Mouse (Mus musculus) erythroid progenitor cell, adult 5-6 weeks (primary cell): ENCODE results near the gene Gm3625. TPM values are rescaled to one million over a fixed set of nuclear protein-coding genes. Genes with fewer than 3 reads are reported as not detected.

Experiments
- ATAC-seq: replicated peaks from 2 replicates; pipeline ENCODE4 v1.8.0; 2016; ENCODE audit warnings: moderate number of reproducible peaks, mild to moderate bottlenecking, moderate TSS enrichment, inconsistent platforms; ENCODE audit not compliant: poor library complexity, low FRiP score, severe bottlenecking
- total RNA-seq, 2 experiments: library from RNA; stranded (forward) in 1 of 2; stranded (reverse) in 1 of 2; fragments of 150-400 nt in 1 of 2; fragments of 186-747, 209-891 nt in 1 of 2; gene quantifications; 2 replicates each; pipeline versions ENCODE4 v1.2.3 to v1.2.4; 2015 to 2017; ENCODE audit warnings: low replicate concordance in 2 of 2

Gene Gm3625
- total RNA-seq (2015; ENCODE audit: low replicate concordance), result not detected in 2 replicates
- not detected in 2 replicates for total RNA-seq (2017; ENCODE audit: low replicate concordance)

GRCm38 (mm10) chr12:4592541-4593165 is at the start of gene Gm3625, which contains the start of gene Itsn2:
Gene Gm3625 (minus strand): TSS chr12:4592927.
Gene Itsn2 (plus strand): TSS chr12:4592638.
- ATAC-seq, result peak; percentile 91

GRCm38 (mm10) chr12:4640737-4641136 is 48.0 kb upstream of the Gm3625 start:
- ATAC-seq, result no peak

GRCm38 (mm10) chr12:4638438-4638837 is 45.7 kb upstream of the Gm3625 start:
- no peak for ATAC-seq

GRCm38 (mm10) chr12:4632957-4633356 is 40.2 kb upstream of the Gm3625 start:
- no peak for ATAC-seq

- ATAC-seq, result no peak
These were observed 31.5 kb upstream of the Gm3625 start for GRCm38 (mm10) chr12:4624201-4624600.

GRCm38 (mm10) chr12:4614722-4615121 is 22.0 kb upstream of the Gm3625 start:
- ATAC-seq, result no peak

GRCm38 (mm10) chr12:4606625-4607024 is 13.9 kb upstream of the Gm3625 start:
- no peak for ATAC-seq

- no peak for ATAC-seq
These were observed 7.0 kb upstream of the Gm3625 start for GRCm38 (mm10) chr12:4599713-4600112.

GRCm38 (mm10) chr12:4598666-4599428 is 6.1 kb upstream of the Gm3625 start:
- ATAC-seq, result no peak

GRCm38 (mm10) chr12:4595055-4595454 is 2.3 kb upstream of the Gm3625 start:
- ATAC-seq, result no peak

GRCm38 (mm10) chr12:4593930-4594391 is 1.2 kb upstream of the Gm3625 start:
- ATAC-seq, result 0 out of 2 replicates have a peak, but pooled peaks have one; percentile 12

- peak; percentile 77 for ATAC-seq
These were observed 621 bp upstream of the Gm3625 start for GRCm38 (mm10) chr12:4593166-4593929.

- no peak for ATAC-seq
These were observed 702 bp downstream of the Gm3625 start for GRCm38 (mm10) chr12:4592025-4592424.

GRCm38 (mm10) chr12:4588603-4589002 is 4.1 kb downstream of the Gm3625 start:
- no peak for ATAC-seq

GRCm38 (mm10) chr12:4587846-4588245 is 4.9 kb downstream of the Gm3625 start:
- ATAC-seq, result no peak

- ATAC-seq, result no peak
These were observed 10.4 kb downstream of the Gm3625 start for GRCm38 (mm10) chr12:4582326-4582725.

GRCm38 (mm10) chr12:4574065-4574464 is 18.7 kb downstream of the Gm3625 start:
- no peak for ATAC-seq

GRCm38 (mm10) chr12:4571864-4572263 is 20.9 kb downstream of the Gm3625 start:
- ATAC-seq, result peak; percentile 80

GRCm38 (mm10) chr12:4558475-4559279 is 34.0 kb downstream of the Gm3625 start:
- ATAC-seq, result no peak
